Mouse (Mus musculus): ENCODE data around the gene Mgll. TPM values are rescaled to one million over a fixed set of nuclear protein-coding genes. Genes with fewer than 3 reads are reported as not detected.

Mgll gene
- 100 to 1,000 TPM; 193 to 231 TPM for total RNA-seq (2021)

DNA sequence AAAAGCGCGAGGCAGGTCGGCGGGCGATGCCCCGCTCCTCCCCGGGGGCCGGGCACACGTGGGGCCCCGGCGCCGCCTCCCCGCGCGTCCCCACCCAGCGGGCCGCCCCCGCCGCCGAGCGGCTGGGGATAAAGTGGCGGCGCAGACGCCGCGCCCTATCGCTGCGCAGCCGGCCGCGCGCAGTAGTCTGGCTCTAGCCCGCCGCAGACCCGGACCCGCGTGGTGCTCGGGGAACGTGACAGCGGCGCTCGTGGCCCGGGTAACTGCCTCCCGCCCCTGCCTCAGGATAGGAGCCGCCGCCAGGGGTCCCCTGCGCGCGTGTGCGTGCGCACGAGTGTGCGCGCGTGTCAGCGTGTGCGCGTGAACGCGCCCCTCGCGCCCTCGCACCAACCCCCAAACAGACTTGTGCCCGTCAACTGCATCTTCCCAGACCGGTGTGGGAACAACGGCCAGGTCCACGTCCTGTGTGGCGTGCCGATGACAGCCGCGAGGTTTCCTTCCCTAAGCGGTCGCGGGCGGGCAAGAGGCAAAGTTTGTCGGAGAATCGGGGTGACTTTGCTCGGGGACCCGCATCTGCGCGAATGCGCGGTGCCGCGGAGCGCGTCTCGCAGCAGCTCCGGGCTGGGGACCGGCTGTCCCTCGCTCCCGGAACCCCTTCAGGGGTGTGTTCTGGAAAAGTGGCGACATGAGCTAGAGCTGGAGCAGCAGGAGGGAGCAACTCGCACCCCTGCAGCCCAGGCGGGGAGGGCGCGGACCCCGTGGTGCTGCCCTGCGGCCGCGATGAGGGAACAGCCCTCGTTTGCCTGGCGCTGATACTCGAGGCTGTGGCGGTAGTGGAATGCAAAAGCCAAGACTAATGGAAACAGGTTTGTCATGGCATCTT is at the start of gene Mgll:
TSS of gene Mgll (plus strand) at position 100 of the 883 bp plus-strand sequence.
- DNase-seq (ENCODE audit: low spot score in 2 of 2) = peak; percentile 86
- intact Hi-C loops (cut with DNase I) = loop anchor here (5.0 kb wide), 4 partner anchors 38 to 137 kb away; no protein-coding TSS in a partner anchor

DNA sequence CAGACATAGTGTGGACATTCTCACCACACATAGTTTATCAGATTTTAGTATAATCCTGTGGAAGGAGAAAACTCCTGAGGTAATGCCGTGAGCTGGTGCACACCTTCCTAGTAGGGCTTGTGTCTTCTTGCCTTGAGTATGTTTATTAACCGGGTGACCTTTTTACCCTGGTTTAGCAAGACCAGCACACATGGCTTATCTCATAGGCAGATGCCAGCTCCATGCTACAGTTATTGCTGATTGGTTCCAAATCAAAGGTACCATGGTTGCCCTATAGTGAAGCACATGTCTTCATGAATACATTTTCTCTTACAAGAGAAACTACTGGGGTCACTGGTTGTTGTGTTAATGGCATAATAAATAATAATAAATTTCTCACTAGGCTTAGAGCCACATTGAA is 48.4 kb upstream of the Mgll start:
- no peak for DNase-seq (ENCODE audit: low spot score in 2 of 2)
- intact Hi-C loops (cut with DNase I) = no loop called here

- intact Hi-C loops (cut with DNase I) = no loop called here
- no peak for DNase-seq (ENCODE audit: low spot score in 2 of 2)
Observed at GRCm38 (mm10) chr6:88676753-88677736, 47.2 kb upstream of the Mgll start.

- no peak for DNase-seq (ENCODE audit: low spot score in 2 of 2)
Observed at GRCm38 (mm10) chr6:88677738-88678137, 46.5 kb upstream of the Mgll start.

DNA sequence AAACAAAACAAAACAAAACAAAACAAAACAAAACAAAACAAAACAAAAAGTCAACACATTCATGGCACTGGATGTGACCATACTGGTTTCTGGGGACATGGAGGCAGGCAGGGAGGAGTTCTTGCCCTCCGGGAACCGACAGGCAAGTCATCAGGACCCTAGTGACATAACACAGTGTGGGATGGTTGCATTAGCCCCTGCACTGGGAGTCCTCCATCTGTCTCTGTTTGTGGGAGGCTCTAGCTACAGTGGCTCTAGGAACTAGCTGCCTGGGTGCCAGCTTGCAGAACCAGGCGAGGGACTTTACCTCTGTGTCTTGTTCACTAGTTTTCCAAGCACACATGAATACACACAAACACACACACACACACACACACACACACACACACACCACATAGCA is 43.2 kb upstream of the Mgll start:
- intact Hi-C loops (cut with DNase I) = no loop called here
- no peak for DNase-seq (ENCODE audit: low spot score in 2 of 2)

More at GRCm38 (mm10) chr6:88677738-88678137, 46.5 kb upstream of the Mgll start:
- intact Hi-C loops (cut with DNase I) = no loop called here

- DNase-seq (ENCODE audit: low spot score in 2 of 2) = no peak
- intact Hi-C loops (cut with DNase I) = no loop called here
Observed at GRCm38 (mm10) chr6:88683380-88684053, 40.7 kb upstream of the Mgll start.

GRCm38 (mm10) chr6:88688171-88688570 is 36.0 kb upstream of the Mgll start:
- intact Hi-C loops (cut with DNase I) = no loop called here
- no peak for DNase-seq (ENCODE audit: low spot score in 2 of 2)

- intact Hi-C loops (cut with DNase I) = no loop called here
- DNase-seq (ENCODE audit: low spot score in 2 of 2) = no peak
Observed at GRCm38 (mm10) chr6:88688712-88689111, 35.5 kb upstream of the Mgll start.

GRCm38 (mm10) chr6:88690211-88690610 is 34.0 kb upstream of the Mgll start:
- intact Hi-C loops (cut with DNase I) = no loop called here
- DNase-seq (ENCODE audit: low spot score in 2 of 2) = no peak

GRCm38 (mm10) chr6:88691361-88691760 is 32.9 kb upstream of the Mgll start:
- DNase-seq (ENCODE audit: low spot score in 2 of 2) = no peak
- intact Hi-C loops (cut with DNase I) = no loop called here

DNA sequence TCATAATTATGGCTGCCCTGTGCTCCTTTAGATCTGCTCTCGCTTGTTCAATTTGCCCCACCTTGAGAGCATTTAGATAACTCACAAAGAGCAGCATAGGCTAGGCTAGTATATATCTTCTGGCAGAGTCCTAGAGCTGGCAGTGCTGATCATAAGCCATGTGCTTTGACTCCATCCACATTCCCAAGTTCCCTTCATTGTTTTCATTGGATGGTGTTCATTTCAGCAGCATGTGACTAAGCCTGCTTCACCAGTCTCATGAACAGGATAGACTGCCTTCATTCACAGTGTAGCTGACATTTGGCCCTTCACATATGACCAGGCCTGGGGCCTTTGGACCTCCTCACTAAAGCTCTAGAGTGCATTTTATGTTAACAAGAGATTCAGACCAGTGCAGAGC is 21.3 kb upstream of the Mgll start:
- intact Hi-C loops (cut with DNase I) = no loop called here
- no peak for DNase-seq (ENCODE audit: low spot score in 2 of 2)

GRCm38 (mm10) chr6:88703731-88704130 is 20.5 kb upstream of the Mgll start:
- DNase-seq (ENCODE audit: low spot score in 2 of 2) = no peak
- intact Hi-C loops (cut with DNase I) = no loop called here

DNA sequence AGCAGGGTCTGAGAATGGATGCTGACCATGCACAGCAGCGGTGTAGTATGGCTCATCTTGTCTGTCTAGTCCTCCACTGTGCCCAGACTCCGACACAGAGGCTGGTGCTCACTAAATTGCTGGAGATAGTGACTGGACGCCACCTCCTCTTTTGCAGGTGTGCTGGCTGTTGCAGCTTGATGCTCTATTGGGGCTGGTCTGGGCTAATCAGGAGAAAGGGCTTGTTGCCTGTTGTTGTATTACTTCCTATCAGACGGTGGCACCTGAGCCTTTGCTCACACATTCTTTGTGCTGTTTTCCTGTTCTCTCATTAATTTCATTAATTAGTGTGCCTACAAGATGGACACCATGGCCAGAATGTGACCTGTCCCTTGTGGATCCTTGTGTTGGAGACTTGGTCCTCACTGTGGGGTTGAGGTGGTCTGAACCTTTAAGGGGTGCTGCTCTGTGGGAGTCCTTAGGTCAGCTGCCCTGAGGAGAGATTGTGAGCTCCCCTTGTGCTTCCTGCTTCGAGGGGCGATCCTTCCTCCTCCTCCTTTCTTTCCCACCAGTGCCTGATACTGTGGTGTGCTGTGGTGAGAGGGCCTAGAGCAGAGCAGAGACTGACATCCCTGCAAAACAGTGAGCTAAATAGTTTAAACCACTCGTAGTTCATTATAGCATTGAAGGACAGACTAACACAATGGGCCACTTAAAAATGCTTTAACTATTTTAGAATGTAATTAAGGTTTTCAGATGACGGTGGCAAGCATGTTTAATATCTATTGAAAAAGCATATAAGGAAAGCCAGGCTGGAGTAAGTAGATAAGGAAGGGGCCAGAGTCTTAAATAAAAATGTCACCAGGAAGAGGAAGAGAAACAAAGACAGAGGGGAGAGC is 15.6 kb upstream of the Mgll start:
- DNase-seq (ENCODE audit: low spot score in 2 of 2) = no peak
- intact Hi-C loops (cut with DNase I) = no loop called here

- intact Hi-C loops (cut with DNase I) = no loop called here
- DNase-seq (ENCODE audit: low spot score in 2 of 2) = peak in 1 of 2 experiments; percentile 36
Observed at GRCm38 (mm10) chr6:88709279-88709575, 15.0 kb upstream of the Mgll start.

DNA sequence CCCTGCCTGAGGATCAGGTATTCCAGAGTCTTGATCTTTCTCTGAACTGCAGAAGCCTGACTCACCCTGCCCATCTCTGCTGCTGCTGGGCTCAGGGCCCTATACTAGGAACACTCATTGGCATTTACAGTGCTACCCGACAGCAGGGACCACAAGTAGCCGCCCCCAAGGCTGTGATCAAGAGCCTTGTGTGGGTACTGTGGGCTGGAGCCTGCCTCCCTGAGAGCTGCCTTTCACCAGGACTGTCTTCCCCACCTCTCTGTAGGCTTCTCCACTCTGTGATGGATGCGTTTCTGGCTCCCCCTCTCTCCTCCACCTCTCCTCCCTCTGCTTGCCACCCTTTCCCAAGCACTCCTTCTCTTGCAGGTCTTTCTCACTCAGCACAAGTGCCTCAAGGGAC is 12.9 kb upstream of the Mgll start:
- intact Hi-C loops (cut with DNase I) = no loop called here
- DNase-seq (ENCODE audit: low spot score in 2 of 2) = peak in 1 of 2 experiments; percentile 40

GRCm38 (mm10) chr6:88712083-88712482 is 12.1 kb upstream of the Mgll start:
- intact Hi-C loops (cut with DNase I) = no loop called here

GRCm38 (mm10) chr6:88713320-88713719 is 10.9 kb upstream of the Mgll start:
- DNase-seq (ENCODE audit: low spot score in 2 of 2) = no peak
- intact Hi-C loops (cut with DNase I) = no loop called here

More at GRCm38 (mm10) chr6:88712083-88712482, 12.1 kb upstream of the Mgll start:
- no peak for DNase-seq (ENCODE audit: low spot score in 2 of 2)

DNA sequence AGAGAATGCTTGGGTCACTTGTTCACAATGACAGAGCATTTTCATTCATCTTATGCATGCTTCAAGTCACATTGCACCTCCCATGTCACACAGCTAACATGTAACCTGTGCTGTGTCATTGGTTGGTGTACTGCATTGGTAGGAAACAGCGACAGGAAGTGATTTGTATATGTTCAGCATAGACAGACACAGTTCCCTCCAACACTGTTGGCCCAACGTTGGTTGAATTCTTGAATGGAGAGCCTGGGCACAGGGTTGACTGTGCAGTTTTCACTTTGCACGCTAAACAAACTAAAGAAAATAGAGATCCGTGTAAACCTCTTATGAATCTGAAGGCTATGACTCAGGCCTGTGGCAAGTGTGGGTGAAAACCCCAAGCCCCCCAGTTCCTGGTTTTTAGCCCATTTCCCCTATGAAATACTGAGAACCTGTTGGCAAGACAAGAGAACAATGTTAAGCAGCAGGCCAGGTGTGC is 10.0 kb upstream of the Mgll start:
- intact Hi-C loops (cut with DNase I) = no loop called here

GRCm38 (mm10) chr6:88715378-88715781 is 8.8 kb upstream of the Mgll start:
- intact Hi-C loops (cut with DNase I) = no loop called here
- no peak for DNase-seq (ENCODE audit: low spot score in 2 of 2)

More for the DNA sequence above, 10.0 kb upstream of the Mgll start:
- no peak for DNase-seq (ENCODE audit: low spot score in 2 of 2)
